Comparison of ENCODE assay signal across 9 mouse cellular contexts in the genomic region with DNA sequence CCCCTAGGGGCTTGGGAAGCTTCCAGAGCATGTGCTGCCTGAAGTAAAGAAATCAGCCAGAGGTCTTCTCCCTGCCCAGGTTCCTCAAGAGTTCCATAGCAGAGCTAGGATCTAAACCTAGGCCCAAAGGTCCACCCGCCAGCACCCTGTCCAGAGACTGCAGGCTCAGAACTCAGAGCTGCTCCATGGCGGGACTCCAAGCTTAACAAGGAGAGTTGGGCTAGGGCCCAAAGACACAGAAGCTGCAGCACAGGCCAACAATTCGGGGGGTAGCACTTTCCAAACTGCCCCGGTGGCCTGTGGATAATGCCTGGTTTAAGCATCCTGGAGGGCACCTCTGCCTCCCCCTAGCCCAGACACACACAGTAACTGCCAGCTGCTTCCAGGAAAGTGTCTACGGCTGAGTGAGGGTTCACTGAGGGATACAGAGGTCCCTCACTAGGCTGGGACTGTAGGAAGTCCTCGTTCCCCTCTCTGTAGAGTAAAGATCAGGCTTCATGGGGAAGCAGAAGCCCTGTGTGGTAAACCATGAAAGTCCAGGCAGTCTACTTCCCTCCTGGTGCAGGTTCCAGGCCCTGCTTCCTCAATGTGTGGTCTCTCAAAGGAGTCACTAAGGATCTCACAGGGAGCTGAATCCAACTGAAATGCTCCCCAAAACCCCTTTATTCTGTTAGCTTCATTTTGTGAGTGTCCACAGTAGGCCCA. TPM values are rescaled to one million over a fixed set of nuclear protein-coding genes. Genes with fewer than 3 reads are reported as not detected.
DNase-seq lines count a peak whose midpoint lies in the region; ATAC-seq and TF ChIP-seq lines count a peak whose summit lies in the region.
"Had no signal": no experiment of that assay in that cellular context is flagged by ENCODE, and none has a peak within 500 bp of the region (broad histone marks: within the 10 kb centered on the region; RNA-seq: fewer than 3 reads in every experiment).

No protein-coding gene starts in this region.

- no peaks in the 10 kb centered on the region for H3K27me3 ChIP-seq in erythroblast, embryonic 14.5 days (ENCODE audit: control insufficient read depth)
- H3K27me3 ChIP-seq in lung, embryonic 16.5 days (ENCODE audit: control insufficient read depth, insufficient read depth, low read depth, low read length) = no peaks in the 10 kb centered on the region
- no peaks in the 10 kb centered on the region for H3K27me3 ChIP-seq in intestine, postnatal 0 days (replicated peaks; ENCODE audit: control insufficient read depth, insufficient read depth, low read length)
- H3K27me3 ChIP-seq in stomach, embryonic 14.5 days (ENCODE audit: control insufficient read depth, insufficient read depth, low read length) = no peaks in the 10 kb centered on the region
- H3K27me3 ChIP-seq in neural tube, embryonic 15.5 days (replicated peaks) = peaks cover 12% of the 10 kb centered on the region

- no peak for ATAC-seq in erythroblast, adult 5-6 weeks (replicated peaks; ENCODE audit: low FRiP score, poor library complexity, severe bottlenecking)
- no peak for ATAC-seq in lung, embryonic 16.5 days (ENCODE audit: low read depth)
- no peak for ATAC-seq in intestine, postnatal 0 days
- no peak for ATAC-seq in stomach, embryonic 14.5 days (ENCODE audit: insufficient number of reproducible peaks, insufficient read depth, low FRiP score, low read depth)
- no peak for ATAC-seq in neural tube, embryonic 15.5 days (ENCODE audit: low FRiP score)

- H3K9ac ChIP-seq in lung, embryonic 16.5 days (ENCODE audit: low read length) = no peak overlapping the region
- H3K9ac ChIP-seq in intestine, postnatal 0 days (ENCODE audit: low read depth, low read length) = no peak overlapping the region
- H3K9ac ChIP-seq in stomach, embryonic 14.5 days (replicated peaks; ENCODE audit: low read depth, low read length) = no peak overlapping the region
- H3K9ac ChIP-seq in neural tube, embryonic 15.5 days (replicated peaks) = no peak overlapping the region

- no peak overlapping the region for H3K4me2 ChIP-seq in lung, embryonic 16.5 days (ENCODE audit: low read depth, low read length)
- H3K4me2 ChIP-seq in intestine, postnatal 0 days (replicated peaks; ENCODE audit: low read depth) = no peak overlapping the region
- no peak overlapping the region for H3K4me2 ChIP-seq in stomach, embryonic 14.5 days (replicated peaks; ENCODE audit: low read depth, low read length)
- H3K4me2 ChIP-seq in neural tube, embryonic 15.5 days = no peak overlapping the region

- TF ChIP-seq CTCF in lung, adult 2 months (IDR thresholded peaks at IDR 0.05; ENCODE audit: insufficient read depth, low read length) = no peak
- TF ChIP-seq CTCF in intestine, postnatal 0 days (IDR thresholded peaks at IDR 0.05; ENCODE audit: low read depth) = no peak

- no peaks in the 10 kb centered on the region for H3K9me3 ChIP-seq in erythroblast, embryonic 14.5 days (ENCODE audit: control insufficient read depth, low read length)
- H3K9me3 ChIP-seq in lung, embryonic 16.5 days (ENCODE audit: control insufficient read depth, low read length) = no peaks in the 10 kb centered on the region
- no peaks in the 10 kb centered on the region for H3K9me3 ChIP-seq in intestine, postnatal 0 days (ENCODE audit: control insufficient read depth)
- H3K9me3 ChIP-seq in stomach, embryonic 14.5 days (ENCODE audit: control insufficient read depth, low read depth, low read length) = no peaks in the 10 kb centered on the region
- H3K9me3 ChIP-seq in neural tube, embryonic 15.5 days (replicated peaks) = no peaks in the 10 kb centered on the region

- WGBS in lung, embryonic 16.5 days = 47% methylated on average over 6 of the region's 6 CpGs
- 55% methylated on average over 6 of the region's 6 CpGs for WGBS in lung, adult 2 months
- 69% methylated on average over 6 of the region's 6 CpGs for WGBS in intestine, postnatal 0 days
- WGBS in stomach, embryonic 14.5 days = 72% methylated on average over 6 of the region's 6 CpGs
- WGBS in neural tube, embryonic 15.5 days = 73% methylated on average over 6 of the region's 6 CpGs

- H3K36me3 ChIP-seq in erythroblast, embryonic 14.5 days (ENCODE audit: control insufficient read depth) = peaks cover 95% of the 10 kb centered on the region
- no peaks in the 10 kb centered on the region for H3K36me3 ChIP-seq in lung, embryonic 16.5 days (ENCODE audit: control insufficient read depth, insufficient read depth, low read length)
- no peaks in the 10 kb centered on the region for H3K36me3 ChIP-seq in intestine, postnatal 0 days (ENCODE audit: control insufficient read depth, insufficient read depth)
- H3K36me3 ChIP-seq in stomach, embryonic 14.5 days (ENCODE audit: control insufficient read depth, insufficient read depth, low read length) = no peaks in the 10 kb centered on the region
- H3K36me3 ChIP-seq in neural tube, embryonic 15.5 days = no peaks in the 10 kb centered on the region

- H3K4me3 ChIP-seq in erythroblast, embryonic 14.5 days (replicated peaks) = peak overlapping the region; percentile 79
- no peak overlapping the region for H3K4me3 ChIP-seq in lung, embryonic 16.5 days (ENCODE audit: low read length)
- H3K4me3 ChIP-seq in lung, adult 2 months (replicated peaks; ENCODE audit: extremely low read depth, low read depth, low read length) = no peak overlapping the region
- no peak overlapping the region for H3K4me3 ChIP-seq in intestine, postnatal 0 days (ENCODE audit: low read depth, low read length)
- no peak overlapping the region for H3K4me3 ChIP-seq in stomach, embryonic 14.5 days (ENCODE audit: low read depth, low read length)
- no peak overlapping the region for H3K4me3 ChIP-seq in neural tube, embryonic 15.5 days (replicated peaks)

- H3K4me1 ChIP-seq in erythroblast, embryonic 14.5 days (ENCODE audit: control insufficient read depth) = peaks cover 99% of the 10 kb centered on the region
- H3K4me1 ChIP-seq in lung, embryonic 16.5 days (replicated peaks; ENCODE audit: control insufficient read depth, insufficient read depth, low read length) = peaks cover 66% of the 10 kb centered on the region
- H3K4me1 ChIP-seq in lung, adult 2 months (ENCODE audit: control insufficient read depth, insufficient read depth, low read length) = peaks cover 51% of the 10 kb centered on the region
- peaks cover 32% of the 10 kb centered on the region for H3K4me1 ChIP-seq in intestine, postnatal 0 days (replicated peaks; ENCODE audit: control insufficient read depth, insufficient read depth, low read length)
- peaks cover 31% of the 10 kb centered on the region for H3K4me1 ChIP-seq in stomach, embryonic 14.5 days (ENCODE audit: control insufficient read depth, insufficient read depth, low read length)
- H3K4me1 ChIP-seq in neural tube, embryonic 15.5 days = peaks cover 29% of the 10 kb centered on the region

- no peak for TF ChIP-seq POLR2A in lung, adult 2 months (IDR thresholded peaks at IDR 0.05; ENCODE audit: borderline replicate concordance, extremely low read depth, low read depth, low read length)

- no peak for DNase-seq in lung, adult 2 months
- no peak for DNase-seq in thymus, adult 18-20 months
- DNase-seq: layer of hippocampus, adult 9-11 months had no signal

- peak overlapping the region; percentile 64 for H3K27ac ChIP-seq in lung, embryonic 16.5 days (ENCODE audit: low read length)
- H3K27ac ChIP-seq in intestine, postnatal 0 days (ENCODE audit: low read depth, low read length) = peak overlapping the region; percentile 83; the same call in 1 of the 2 replicates
- H3K27ac ChIP-seq in stomach, embryonic 14.5 days (ENCODE audit: low read length) = peak overlapping the region; percentile 48; the same call in 1 of the 2 replicates
- no peak overlapping the region for H3K27ac ChIP-seq in neural tube, embryonic 15.5 days (replicated peaks)

RNA-seq across cellular contexts. Expression of gene Cd82, which starts 5.4 kb away (rescaled TPM):
- 37.0 and 42.7 TPM in 2 replicates for polyA plus RNA-seq in erythroblast, embryonic 14.5 days (2012)
- 99.9 and 150 TPM in 2 replicates for total RNA-seq in erythroblast, adult 5-6 weeks (2015; ENCODE audit: low replicate concordance)
- total RNA-seq in erythroblast, adult 5-6 weeks (2017; ENCODE audit: low replicate concordance) = 145 and 158 TPM in 2 replicates
- polyA plus RNA-seq in lung, embryonic 16.5 days (2015; fragmentation: Nextera tagmentation; extraction: Ambion mirVana) = 63.6 and 81.5 TPM in 2 replicates
- 170 and 176 TPM in 2 replicates for polyA plus RNA-seq in lung, adult 2 months (2012; rRNA removed)
- 184 and 199 TPM in 2 replicates for polyA plus RNA-seq in intestine, postnatal 0 days (2015; fragmentation: Nextera tagmentation; extraction: Ambion mirVana)
- 45.3 and 48.9 TPM in 2 replicates for polyA plus RNA-seq in stomach, embryonic 14.5 days (2014; fragmentation: Nextera tagmentation; extraction: Ambion mirVana)
- polyA plus RNA-seq in neural tube, embryonic 15.5 days (2015; fragmentation: Nextera tagmentation; extraction: Ambion mirVana) = 22.4 and 68.9 TPM in 2 replicates
